Mouse (Mus musculus) embryo, embryonic 10.5 days (tissue): ENCODE results near the gene Ten1.

Experiments
- DNase-seq: peaks from one replicate; pipeline ENCODE4 v3.0.0-alpha.2; 2015; ENCODE audit warnings: low spot score

Gene Ten1

GRCm38 (mm10) chr11:116198639-116199531, at the start of gene Ten1, which contains the start of gene Acox1:
Gene Ten1, plus strand, starts transcription at chr11:116198855.
Gene Acox1, minus strand, starts transcription at chr11:116199045.
- DNase-seq = peak; percentile 98

- no peak for DNase-seq
Measured at GRCm38 (mm10) chr11:116149341-116149740, 49.3 kb upstream of the Ten1 start.

DNA sequence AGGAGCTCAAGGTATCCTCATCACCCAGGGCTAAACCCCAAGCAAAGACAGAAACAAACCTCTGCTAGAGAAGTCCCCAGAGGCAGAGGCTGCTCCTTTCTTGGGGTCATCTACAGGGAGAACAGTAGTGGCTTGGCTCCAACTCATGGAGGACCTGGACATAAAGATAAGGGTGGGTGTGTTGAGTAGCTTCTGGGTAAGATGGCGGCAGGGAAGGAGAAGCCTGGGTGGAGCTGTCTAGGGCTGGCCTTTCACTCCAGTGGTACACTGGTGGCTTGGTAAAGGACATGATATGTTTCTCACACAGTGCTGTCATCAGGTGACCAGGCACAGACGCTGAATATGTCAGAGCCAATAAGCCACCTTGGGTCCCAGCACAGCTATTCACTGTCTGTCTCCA, 47.7 kb upstream of the Ten1 start:
- no peak for DNase-seq

GRCm38 (mm10) chr11:116161312-116161711, 37.3 kb upstream of the Ten1 start:
- DNase-seq = no peak

DNA sequence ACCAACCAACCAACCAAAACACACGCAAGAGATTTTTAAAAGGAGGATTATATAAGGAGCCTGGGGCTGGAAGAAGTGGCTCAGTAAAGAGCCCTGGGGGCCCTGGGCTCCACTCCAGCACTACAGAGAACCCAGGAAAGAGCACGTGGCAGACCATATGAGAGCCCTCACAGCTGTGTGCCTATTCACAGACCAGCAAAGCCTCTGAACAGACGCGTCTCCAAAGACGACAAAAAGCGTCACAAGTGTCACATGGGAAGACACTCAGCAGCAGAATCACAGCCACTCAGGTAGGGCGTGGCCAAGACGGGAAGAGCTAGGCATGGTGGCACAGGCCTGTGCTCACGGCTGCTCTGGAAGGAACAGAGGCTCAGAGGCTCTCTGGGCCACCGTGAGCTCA, 36.5 kb upstream of the Ten1 start:
- DNase-seq = no peak

- peak; percentile 34 for DNase-seq
Measured at GRCm38 (mm10) chr11:116163002-116163401, 35.7 kb upstream of the Ten1 start.

GRCm38 (mm10) chr11:116167232-116167631, 31.4 kb upstream of the Ten1 start:
- peak; percentile 53 for DNase-seq

DNA sequence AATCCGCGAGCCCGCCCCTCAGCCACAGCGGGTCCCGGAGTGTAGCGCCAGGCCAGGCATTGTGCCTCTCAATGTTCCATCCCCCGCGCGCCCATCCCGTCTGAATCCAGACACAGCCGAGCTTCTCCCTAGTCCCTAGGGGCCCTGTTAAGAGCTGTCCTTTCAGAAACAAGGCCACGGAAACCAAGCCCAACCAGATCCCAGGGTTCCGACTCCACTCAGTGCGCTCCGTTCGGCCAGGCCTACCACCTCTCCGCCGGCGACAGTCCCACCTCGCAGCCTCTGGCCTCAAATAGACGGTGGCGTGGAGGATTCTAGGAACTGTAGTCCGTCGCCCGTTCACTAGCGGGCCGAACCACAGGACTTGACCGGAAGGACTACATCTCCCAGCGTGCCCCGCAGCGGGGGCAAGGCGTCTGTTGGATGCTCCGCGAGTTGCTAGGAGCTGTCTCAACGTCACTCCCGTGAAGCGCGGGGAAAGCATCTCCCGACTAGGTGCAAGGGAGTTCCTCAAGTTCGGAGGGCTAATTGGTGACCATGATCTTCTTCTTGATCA, 30.7 kb upstream of the Ten1 start, which contains the start of gene Fbf1:
Gene Fbf1 (minus strand): TSS at position 283 of the 556 bp plus-strand sequence.
- peak; percentile 99 for DNase-seq

- DNase-seq = no peak
Measured at GRCm38 (mm10) chr11:116169214-116169613, 29.4 kb upstream of the Ten1 start.

- no peak for DNase-seq
Measured at GRCm38 (mm10) chr11:116170003-116170800, 28.5 kb upstream of the Ten1 start.

- DNase-seq = no peak
Measured at GRCm38 (mm10) chr11:116171959-116172358, 26.7 kb upstream of the Ten1 start.

GRCm38 (mm10) chr11:116174775-116175448, 23.7 kb upstream of the Ten1 start:
- no peak for DNase-seq

GRCm38 (mm10) chr11:116176010-116176409, 22.6 kb upstream of the Ten1 start:
- no peak for DNase-seq

- DNase-seq = no peak
Measured at GRCm38 (mm10) chr11:116178411-116179121, 20.1 kb upstream of the Ten1 start.

GRCm38 (mm10) chr11:116185836-116186235, 12.8 kb upstream of the Ten1 start:
- DNase-seq = no peak

DNA sequence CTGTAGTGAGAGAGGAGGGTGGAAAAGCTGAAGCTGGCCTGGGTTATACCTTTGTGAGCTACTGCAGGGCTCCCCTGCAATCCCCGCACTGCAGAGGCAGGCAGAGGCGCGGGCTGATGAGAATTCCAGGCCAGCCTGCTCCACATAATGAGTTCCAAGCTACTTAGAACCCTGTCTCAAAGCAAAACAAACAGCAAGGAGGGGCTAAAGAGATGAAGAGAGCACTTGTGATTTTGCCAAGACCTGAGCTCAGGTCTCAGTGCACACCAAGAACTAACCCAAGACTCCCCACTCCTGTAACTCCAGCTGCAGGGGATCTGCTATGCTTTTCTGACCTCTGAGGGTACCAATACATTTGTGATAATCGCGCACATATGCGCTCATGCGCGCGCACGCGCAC, 12.3 kb upstream of the Ten1 start:
- no peak for DNase-seq

DNA sequence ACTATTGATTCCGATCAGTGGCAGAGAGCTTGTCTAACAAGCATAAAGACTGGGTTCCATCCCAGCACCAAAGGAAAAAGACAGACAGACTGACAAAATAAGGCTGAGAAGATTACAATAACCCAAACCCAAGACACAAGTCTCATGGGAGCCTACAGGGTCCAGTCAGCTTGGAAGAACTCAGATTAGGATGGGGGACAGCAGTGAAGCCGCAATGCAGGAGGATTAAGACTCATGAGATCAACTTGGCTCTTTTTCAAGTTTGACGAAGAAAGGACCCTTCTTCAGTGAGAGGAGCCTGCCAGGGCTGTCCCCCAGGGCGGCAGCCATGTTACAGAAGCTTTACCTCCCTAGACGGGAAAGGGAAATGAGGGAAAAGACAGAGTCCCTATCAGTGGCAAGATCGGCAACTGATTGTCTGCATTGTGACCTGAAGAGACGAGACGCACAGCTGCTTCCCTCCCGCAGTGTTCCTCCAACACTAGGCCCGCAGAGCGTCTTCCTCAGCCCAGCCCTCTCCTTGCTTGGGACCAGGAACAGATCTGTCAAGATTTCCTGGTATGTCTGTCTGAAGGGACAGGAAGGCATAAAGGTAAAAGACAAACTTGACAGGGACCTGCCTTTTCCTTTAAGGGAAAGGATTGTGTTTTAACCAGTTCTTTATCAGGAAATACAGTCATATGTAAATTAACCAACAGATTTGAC, 11.3 kb upstream of the Ten1 start:
- DNase-seq = no peak

DNA sequence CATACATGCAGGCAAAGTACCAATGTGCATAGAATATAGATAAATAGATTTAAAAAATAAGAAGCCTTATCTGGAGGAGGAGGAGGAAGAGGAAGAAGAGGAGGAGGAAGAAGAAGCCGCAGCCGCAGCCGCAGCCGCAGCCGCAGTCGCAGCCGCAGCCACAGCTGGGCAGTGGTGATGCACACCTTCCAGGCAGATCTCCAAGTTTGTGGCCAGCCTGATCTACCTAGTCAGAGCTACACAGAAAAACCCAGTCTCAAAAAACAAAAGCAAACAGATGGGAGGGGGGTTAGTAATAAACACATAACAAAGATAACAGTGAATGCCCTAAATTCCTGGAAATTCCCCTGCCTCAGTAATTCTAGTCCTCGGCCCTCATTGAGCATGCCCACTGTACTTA, 4.0 kb upstream of the Ten1 start:
- no peak for DNase-seq

GRCm38 (mm10) chr11:116195252-116195651, 3.4 kb upstream of the Ten1 start:
- no peak for DNase-seq

DNA sequence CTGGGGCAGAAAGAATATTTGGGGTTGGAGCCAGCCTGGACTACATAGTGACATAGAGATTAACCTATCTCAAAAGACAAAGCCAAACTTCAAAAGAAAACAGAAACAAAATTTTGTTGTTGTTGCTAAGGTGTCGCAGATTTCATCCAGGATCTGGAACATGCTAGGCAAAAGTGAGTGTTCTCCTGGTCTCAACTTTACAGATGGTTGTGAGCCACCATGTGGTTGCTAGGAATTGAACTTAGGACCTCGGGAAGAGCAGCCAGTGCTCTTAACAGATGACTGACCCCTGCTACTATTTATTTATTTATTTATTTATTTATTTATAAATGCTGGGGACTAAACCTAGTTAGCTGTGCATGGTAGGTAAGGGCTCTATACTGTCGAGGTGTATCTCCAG, 2.3 kb upstream of the Ten1 start:
- DNase-seq = no peak
